Mouse (Mus musculus) MEL (cell line): ENCODE results near the gene Col4a2. TPM values are rescaled to one million over a fixed set of nuclear protein-coding genes. Genes with fewer than 3 reads are reported as not detected.

ENCODE experiments used
- DNase-seq: peaks from one replicate; pipeline ENCODE4 v3.0.0; 2011; ENCODE audit warnings: low read depth, low spot score
- H3K27ac ChIP-seq: 2 replicates; pipeline ENCODE4 v1.5.1; 2012; ENCODE audit warnings: low read depth, mild to moderate bottlenecking, control low read depth, low read length, moderate library complexity; ENCODE audit not compliant: control insufficient read depth
- H3K27me3 ChIP-seq, 2 experiments: fragments of 150-350 bp in 1 of 2; sonication (generic) in 1 of 2; 2 replicates each; pipeline ENCODE4 v1.6.1; 2012; ENCODE audit warnings: low read length in 2 of 2, mild to moderate bottlenecking in 2 of 2, improper control_type of control experiment in 1 of 2, moderate library complexity in 1 of 2; ENCODE audit not compliant: insufficient read depth in 2 of 2, control insufficient read depth in 1 of 2
- H3K36me3 ChIP-seq, 2 experiments: 2 replicates each; pipeline ENCODE4 v1.6.1; 2012 to 2014; ENCODE audit warnings: low read length in 2 of 2, improper control_type of control experiment in 1 of 2, inconsistent platforms in 1 of 2, mild to moderate bottlenecking in 1 of 2; ENCODE audit not compliant: insufficient read depth in 2 of 2, control insufficient read depth in 1 of 2
- H3K4me1 ChIP-seq, 2 experiments: fragments of 150-350 bp in 1 of 2; sonication (generic) in 1 of 2; 2 replicates each; pipeline ENCODE4 v1.6.1; 2012; ENCODE audit warnings: low read length in 2 of 2, improper control_type of control experiment in 1 of 2, mild to moderate bottlenecking in 1 of 2; ENCODE audit not compliant: insufficient read depth in 2 of 2, control insufficient read depth in 1 of 2
- H3K4me3 ChIP-seq, 2 experiments: fragments of 150-350 bp in 1 of 2; sonication (generic) in 1 of 2; 2 replicates each; pipeline ENCODE4 v1.5.1; 2012; ENCODE audit warnings: low read depth in 2 of 2, low read length in 2 of 2, mild to moderate bottlenecking in 2 of 2, moderate library complexity in 2 of 2, control low read depth in 1 of 2, improper control_type of control experiment in 1 of 2; ENCODE audit not compliant: control insufficient read depth in 1 of 2, insufficient read depth in 1 of 2
- H3K79me2 ChIP-seq: 2 replicates; pipeline ENCODE4 v1.6.1; 2012; ENCODE audit warnings: mild to moderate bottlenecking, low read length, moderate library complexity; ENCODE audit not compliant: control insufficient read depth, poor library complexity, insufficient read depth
- H3K9ac ChIP-seq: 2 replicates; pipeline ENCODE4 v1.6.1; 2012; ENCODE audit warnings: low read depth, mild to moderate bottlenecking, control low read depth, low read length, moderate library complexity; ENCODE audit not compliant: control insufficient read depth, poor library complexity, severe bottlenecking
- H3K9me3 ChIP-seq: fragments of 150-350 bp; sonication (generic); replicated peaks from 2 replicates; pipeline ENCODE4 v1.6.1; 2012; ENCODE audit warnings: mild to moderate bottlenecking, low read length, improper control_type of control experiment, moderate library complexity; ENCODE audit not compliant: insufficient read depth
- BHLHE40 ChIP-seq: IDR thresholded peaks from 2 replicates; pipeline ENCODE4 v1.6.1; 2012; ENCODE audit warnings: low read depth, mild to moderate bottlenecking, inconsistent platforms, low read length, improper control_type of control experiment, borderline replicate concordance
- CTCF ChIP-seq, 3 experiments: IDR thresholded peaks in 2 of 3; conservative IDR thresholded peaks in 1 of 3; 2 replicates each; pipeline ENCODE4 v1.5.1; 2011 to 2012; ENCODE audit warnings: low read length in 3 of 3, low read depth in 2 of 3, mild to moderate bottlenecking in 2 of 3, improper control_type of control experiment in 1 of 3, inconsistent platforms in 1 of 3, mixed read lengths in 1 of 3, moderate library complexity in 1 of 3; ENCODE audit not compliant: control insufficient read depth in 1 of 3, insufficient read depth in 1 of 3, poor library complexity in 1 of 3, severe bottlenecking in 1 of 3
- E2F4 ChIP-seq: IDR thresholded peaks from 2 replicates; pipeline ENCODE4 v1.6.1; 2011; ENCODE audit warnings: low read depth, low read length, improper control_type of control experiment, borderline replicate concordance
- ELF1 ChIP-seq: IDR thresholded peaks from 2 replicates; pipeline ENCODE4 v1.6.1; 2014; ENCODE audit warnings: low read depth, mild to moderate bottlenecking, inconsistent platforms, low read length, improper control_type of control experiment, moderate library complexity
- GATA1 ChIP-seq: IDR thresholded peaks from 2 replicates; pipeline ENCODE4 v1.6.1; 2011; ENCODE audit warnings: low read depth, low read length, improper control_type of control experiment
- HCFC1 ChIP-seq: IDR thresholded peaks from 2 replicates; pipeline ENCODE4 v1.6.1; 2012; ENCODE audit warnings: low read depth, mild to moderate bottlenecking, inconsistent platforms, low read length, improper control_type of control experiment, moderate library complexity
- JUND ChIP-seq: IDR thresholded peaks from 2 replicates; pipeline ENCODE4 v1.6.1; 2011; ENCODE audit warnings: low read depth, mild to moderate bottlenecking, improper control_type of control experiment, low read length
- MAFK ChIP-seq: IDR thresholded peaks from 2 replicates; pipeline ENCODE4 v1.6.1; 2011; ENCODE audit warnings: low read depth, mild to moderate bottlenecking, low read length, improper control_type of control experiment, borderline replicate concordance
- MAX ChIP-seq: IDR thresholded peaks from 2 replicates; pipeline ENCODE4 v1.6.1; 2011; ENCODE audit warnings: low read length, improper control_type of control experiment
- NELFE ChIP-seq: IDR thresholded peaks from 2 replicates; pipeline ENCODE4 v1.6.1; 2011; ENCODE audit warnings: low read depth, low read length, improper control_type of control experiment
- NRF1 ChIP-seq: IDR thresholded peaks from 2 replicates; pipeline ENCODE4 v1.6.1; 2014; ENCODE audit warnings: low read depth, mild to moderate bottlenecking, inconsistent platforms, low read length, improper control_type of control experiment, moderate library complexity; ENCODE audit not compliant: poor library complexity, insufficient read depth, severe bottlenecking
- POLR2A ChIP-seq, 2 experiments: IDR thresholded peaks; 2 replicates each; pipeline ENCODE4 v1.6.1; 2011 to 2012; ENCODE audit warnings: low read length in 2 of 2, mild to moderate bottlenecking in 2 of 2, control low read depth in 1 of 2, improper control_type of control experiment in 1 of 2, low read depth in 1 of 2, moderate library complexity in 1 of 2; ENCODE audit not compliant: control insufficient read depth in 1 of 2, insufficient read depth in 1 of 2, poor library complexity in 1 of 2
- POLR2AphosphoS5 ChIP-seq: IDR thresholded peaks from 2 replicates; pipeline ENCODE4 v1.6.1; 2012; ENCODE audit warnings: low read depth, borderline replicate concordance, mild to moderate bottlenecking, inconsistent platforms, low read length, moderate library complexity, mixed read lengths
- RCOR1 ChIP-seq: IDR thresholded peaks from 2 replicates; pipeline ENCODE4 v1.6.1; 2012; ENCODE audit warnings: low read depth, mild to moderate bottlenecking, inconsistent platforms, low read length, improper control_type of control experiment
- SIN3A ChIP-seq: IDR thresholded peaks from 2 replicates; pipeline ENCODE4 v1.6.1; 2012; ENCODE audit warnings: low read length, improper control_type of control experiment, inconsistent platforms
- TAL1 ChIP-seq: IDR thresholded peaks from 2 replicates; pipeline ENCODE4 v1.6.1; 2012; ENCODE audit warnings: mild to moderate bottlenecking, inconsistent platforms, low read length, moderate library complexity, mixed read lengths
- TBP ChIP-seq: IDR thresholded peaks from 2 replicates; pipeline ENCODE4 v1.8.0; 2011; ENCODE audit warnings: low read depth, low read length, improper control_type of control experiment
- UBTF ChIP-seq: IDR thresholded peaks from 2 replicates; pipeline ENCODE4 v1.6.1; 2012; ENCODE audit warnings: low read depth, mild to moderate bottlenecking, inconsistent platforms, low read length, improper control_type of control experiment, moderate library complexity, borderline replicate concordance; ENCODE audit not compliant: insufficient read depth
- USF2 ChIP-seq, 2 experiments: IDR thresholded peaks; 2 replicates each; pipeline ENCODE4 v1.6.1; 2011 to 2012; ENCODE audit warnings: improper control_type of control experiment in 2 of 2, low read length in 2 of 2, borderline replicate concordance in 1 of 2, inconsistent platforms in 1 of 2, low read depth in 1 of 2, mild to moderate bottlenecking in 1 of 2; ENCODE audit not compliant: insufficient read depth in 1 of 2
- ZC3H11A ChIP-seq: IDR thresholded peaks from 2 replicates; pipeline ENCODE4 v1.6.1; 2012; ENCODE audit warnings: low read depth, mild to moderate bottlenecking, inconsistent platforms, low read length, improper control_type of control experiment
- ZKSCAN1 ChIP-seq: IDR thresholded peaks from 2 replicates; pipeline ENCODE4 v1.6.1; 2012; ENCODE audit warnings: low read depth, mild to moderate bottlenecking, inconsistent platforms, low read length, improper control_type of control experiment, moderate library complexity
- ZNF384 ChIP-seq: IDR thresholded peaks from 2 replicates; pipeline ENCODE4 v1.6.1; 2012; ENCODE audit warnings: low read depth, mild to moderate bottlenecking, inconsistent platforms, low read length, improper control_type of control experiment
- polyA plus RNA-seq, 2 experiments: library from polyadenylated mRNA; stranded (reverse) in 1 of 2; unstranded in 1 of 2; fragments of >175 nt in 1 of 2; fragments of >200 nt in 1 of 2; gene quantifications; 2 replicates each; pipeline versions ENCODE4 v1.2.1 to v1.2.4; 2012; ENCODE audit warnings: low replicate concordance in 2 of 2, low read depth in 1 of 2; ENCODE audit not compliant: insufficient read length in 2 of 2, insufficient read depth in 1 of 2, missing spikeins in 1 of 2
- total RNA-seq: library from RNA; depleted of rRNA; stranded (reverse); fragments of 300-350 nt; gene quantifications from 2 replicates; pipeline ENCODE4 v1.2.3, GENCODE M21; 2012

The Col4a2 gene
- total and polyA plus RNA-seq, 3 experiments, result 0.04 to 0.81 TPM; not detected in 1

GRCm38 (mm10) chr8:11369526-11370203, 57.1 kb downstream of the Col4a2 start:
- Histone ChIP-seq H3K9ac (no peak overlapping the region), H3K4me1 (no peaks in the 10 kb centered on the region), H3K27ac (no peak overlapping the region), H3K36me3 (no peaks in the 10 kb centered on the region), H3K4me3 (no peak overlapping the region), H3K9me3 (no peaks in the 10 kb centered on the region), H3K79me2 (no peaks in the 10 kb centered on the region), H3K27me3 (no peaks in the 10 kb centered on the region)
- no peak for DNase-seq
- TF ChIP-seq ZNF384 (no peak), JUND (no peak), BHLHE40 (no peak), POLR2AphosphoS5 (no peak), ZC3H11A (no peak), TAL1 (no peak), MAFK (no peak), E2F4 (no peak), NELFE (no peak), GATA1 (no peak), HCFC1 (no peak), POLR2A (IDR thresholded peaks at IDR 0.05; ENCODE audit: control insufficient read depth in 1 of 2, insufficient read depth in 1 of 2, low read depth in 1 of 2, low read length in 2 of 2, poor library complexity in 1 of 2) (no peak)

GRCm38 (mm10) chr8:11371347-11371746, 58.7 kb downstream of the Col4a2 start:
- no peaks in the 10 kb centered on the region for H3K9me3 ChIP-seq
- no peak for DNase-seq
- no peak overlapping the region for H3K27ac ChIP-seq
- H3K4me3 ChIP-seq, result no peak overlapping the region
- no peaks in the 10 kb centered on the region for H3K27me3 ChIP-seq
- no peak overlapping the region for H3K9ac ChIP-seq
- no peaks in the 10 kb centered on the region for H3K4me1 ChIP-seq
- no peaks in the 10 kb centered on the region for H3K36me3 ChIP-seq
- no peaks in the 10 kb centered on the region for H3K79me2 ChIP-seq
- TF ChIP-seq UBTF (no peak), HCFC1 (no peak), ELF1 (no peak), NELFE (no peak), SIN3A (no peak), POLR2AphosphoS5 (no peak), ZKSCAN1 (no peak), GATA1 (no peak), CTCF (IDR thresholded peaks at IDR 0.05 in 2 of 3, conservative IDR thresholded peaks at IDR 0.05 in 1 of 3; ENCODE audit: control insufficient read depth in 1 of 3, insufficient read depth in 1 of 3, low read depth in 2 of 3, low read length in 3 of 3, poor library complexity in 1 of 3, severe bottlenecking in 1 of 3) (no peak), POLR2A (IDR thresholded peaks at IDR 0.05; ENCODE audit: control insufficient read depth in 1 of 2, insufficient read depth in 1 of 2, low read depth in 1 of 2, low read length in 2 of 2, poor library complexity in 1 of 2) (no peak), NRF1 (no peak), RCOR1 (no peak), JUND (no peak), USF2 (IDR thresholded peaks at IDR 0.05; ENCODE audit: borderline replicate concordance in 1 of 2, insufficient read depth in 1 of 2, low read depth in 1 of 2, low read length in 2 of 2) (no peak), MAX (no peak), TBP (no peak), ZC3H11A (no peak)
